8 mouse cellular contexts compared by ENCODE assay signal in the genomic region with DNA sequence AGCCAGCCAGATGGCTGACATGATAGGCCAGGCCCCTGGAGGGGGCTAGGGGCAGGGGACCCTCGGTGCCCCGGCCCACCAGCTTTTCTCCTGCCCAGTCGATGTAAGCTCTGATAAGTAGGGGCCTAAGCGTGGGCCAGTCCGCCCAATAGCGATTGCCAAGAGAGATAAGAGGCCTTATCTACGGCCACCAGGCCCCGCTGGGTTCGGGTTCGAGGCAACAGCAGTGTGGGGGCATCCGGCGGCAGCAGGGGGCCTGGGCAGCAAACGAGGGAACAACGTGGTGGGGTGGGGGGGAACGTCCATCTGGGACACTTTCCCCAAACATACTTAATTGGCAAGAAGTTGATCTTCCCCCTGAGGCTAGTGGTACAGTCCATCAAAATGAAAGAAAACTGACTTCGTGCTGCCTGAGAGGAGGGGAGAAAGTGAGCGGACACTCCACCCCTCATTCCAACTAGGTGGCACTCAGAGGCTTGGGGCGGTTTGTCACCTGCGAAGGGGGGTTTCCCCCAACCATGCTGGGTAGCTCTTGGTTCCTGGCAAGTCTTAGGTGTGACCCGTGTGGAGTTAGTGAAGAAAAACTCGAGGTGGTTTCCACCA. TPM values are rescaled to one million over a fixed set of nuclear protein-coding genes. Genes with fewer than 3 reads are reported as not detected.
A peak's percentile ranks its signal among the peaks of the same experiment; 100 is the strongest.
DNase-seq lines count a peak whose midpoint lies in the region; ATAC-seq and TF ChIP-seq lines count a peak whose summit lies in the region.

No protein-coding gene starts in this region.

- no peak overlapping the region for H3K27ac ChIP-seq in cerebellum, adult 2 months (ENCODE audit: insufficient read depth, low read length)
- H3K27ac ChIP-seq in forebrain, embryonic 15.5 days (replicated peaks): 0 out of 2 replicates have a peak overlapping the region, but pooled peaks have one; percentile 3
- H3K27ac ChIP-seq in limb, embryonic 13.5 days: no peak overlapping the region; the same call in 1 of the 2 replicates
- H3K27ac ChIP-seq in midbrain, postnatal 0 days (ENCODE audit: low read depth, low read length): peak overlapping the region; percentile 65; the same call in 1 of the 2 replicates

- H3K4me3 ChIP-seq in cerebellum, adult 2 months (replicated peaks; ENCODE audit: insufficient read depth, low read depth, low read length): no peak overlapping the region
- peak overlapping the region; percentile 69 for H3K4me3 ChIP-seq in forebrain, embryonic 15.5 days
- peak overlapping the region; percentile 71 for H3K4me3 ChIP-seq in limb, embryonic 13.5 days
- peak overlapping the region; percentile 78 for H3K4me3 ChIP-seq in midbrain, postnatal 0 days (ENCODE audit: low read depth, low read length)

- peak overlapping the region; percentile 43 for H3K9ac ChIP-seq in forebrain, embryonic 15.5 days (replicated peaks)
- peak overlapping the region; percentile 75 for H3K9ac ChIP-seq in limb, embryonic 13.5 days
- peak overlapping the region; percentile 66 for H3K9ac ChIP-seq in midbrain, postnatal 0 days (replicated peaks; ENCODE audit: low read length, poor library complexity, severe bottlenecking)

- H3K4me2 ChIP-seq in forebrain, embryonic 15.5 days (replicated peaks): peak overlapping the region; percentile 100
- peak overlapping the region; percentile 100 for H3K4me2 ChIP-seq in limb, embryonic 13.5 days (replicated peaks)
- peak overlapping the region; percentile 98 for H3K4me2 ChIP-seq in midbrain, postnatal 0 days (ENCODE audit: low read depth, low read length, poor library complexity, severe bottlenecking)

- WGBS in cerebellum, adult 2 months: 41% methylated on average over 21 of the region's 21 CpGs
- WGBS in forebrain, embryonic 15.5 days: 6% methylated on average over 21 of the region's 21 CpGs
- 4% methylated on average over 21 of the region's 21 CpGs for WGBS in limb, embryonic 13.5 days
- WGBS in midbrain, postnatal 0 days: 8% methylated on average over 21 of the region's 21 CpGs

- no peak for TF ChIP-seq POLR2A in cerebellum, adult 2 months (IDR thresholded peaks at IDR 0.05; ENCODE audit: borderline replicate concordance, insufficient read depth, low read length)

- no peak for ATAC-seq in forebrain, embryonic 15.5 days (replicated peaks)
- ATAC-seq in limb, embryonic 13.5 days (ENCODE audit: low FRiP score, low read depth): no peak
- no peak for ATAC-seq in midbrain, postnatal 0 days (ENCODE audit: low FRiP score)

- DNase-seq in cerebellum, adult 9-10 months: peak; percentile 48
- DNase-seq in cerebellum, adult 2 months: no peak
- DNase-seq in MN1 (ENCODE audit: low spot score): peak; percentile 64
- DNase-seq in midbrain, postnatal 0 days (ENCODE audit: low spot score): no peak
- no peak for DNase-seq in gastrocnemius, adult 8-10 months (ENCODE audit: low spot score in 2 of 2)
- DNase-seq in right cerebral cortex, postnatal 36 days (ENCODE audit: low spot score in 2 of 2): no peak

- TF ChIP-seq CTCF in cerebellum, adult 2 months (IDR thresholded peaks at IDR 0.05; ENCODE audit: borderline replicate concordance, insufficient read depth, low read depth, low read length): no peak
- TF ChIP-seq CTCF in midbrain, postnatal 0 days (IDR thresholded peaks at IDR 0.05): no peak

- no peaks in the 10 kb centered on the region for H3K27me3 ChIP-seq in cerebellum, adult 2 months (ENCODE audit: control insufficient read depth, insufficient read depth, low read length)
- peaks cover 33% of the 10 kb centered on the region for H3K27me3 ChIP-seq in forebrain, embryonic 15.5 days
- H3K27me3 ChIP-seq in limb, embryonic 13.5 days: peaks cover 53% of the 10 kb centered on the region
- peaks cover 12% of the 10 kb centered on the region; the same call in 1 of the 2 replicates for H3K27me3 ChIP-seq in midbrain, postnatal 0 days (ENCODE audit: insufficient read depth, low read length)

- no peaks in the 10 kb centered on the region for H3K36me3 ChIP-seq in forebrain, embryonic 15.5 days
- no peaks in the 10 kb centered on the region for H3K36me3 ChIP-seq in limb, embryonic 13.5 days
- no peaks in the 10 kb centered on the region for H3K36me3 ChIP-seq in midbrain, postnatal 0 days (ENCODE audit: insufficient read depth, low read length)

- H3K4me1 ChIP-seq in cerebellum, adult 2 months (ENCODE audit: control insufficient read depth, insufficient read depth, low read length): peaks cover 38% of the 10 kb centered on the region
- peaks cover 27% of the 10 kb centered on the region for H3K4me1 ChIP-seq in forebrain, embryonic 15.5 days
- peaks cover 40% of the 10 kb centered on the region for H3K4me1 ChIP-seq in limb, embryonic 13.5 days
- peaks cover 11% of the 10 kb centered on the region; the same call in 1 of the 2 replicates for H3K4me1 ChIP-seq in midbrain, postnatal 0 days (ENCODE audit: insufficient read depth, low read length)

- H3K9me3 ChIP-seq in forebrain, embryonic 15.5 days: no peaks in the 10 kb centered on the region
- no peaks in the 10 kb centered on the region for H3K9me3 ChIP-seq in limb, embryonic 13.5 days
- no peaks in the 10 kb centered on the region for H3K9me3 ChIP-seq in midbrain, postnatal 0 days (ENCODE audit: low read length)

RNA-seq across cellular contexts. Expression of a gene that starts 2.8 kb away (rescaled TPM):
- polyA plus RNA-seq in cerebellum, adult 2 months (2012; rRNA removed): 19.6 and 20.1 TPM in 2 replicates
- polyA plus RNA-seq in forebrain, embryonic 15.5 days (2015; fragmentation: Nextera tagmentation; extraction: Ambion mirVana): 0.89 and 0.92 TPM in 2 replicates
- 0.80 and 1.1 TPM in 2 replicates for polyA plus RNA-seq in limb, embryonic 13.5 days (2015; fragmentation: Nextera tagmentation; extraction: Ambion mirVana)
- 19.6 and 28.6 TPM in 2 replicates for total RNA-seq in midbrain, postnatal 0 days (2014; rRNA removed)
- 1.2 TPM in 2 replicates for polyA plus RNA-seq in midbrain, postnatal 0 days (2015; fragmentation: Nextera tagmentation; extraction: Ambion mirVana)
- 1 to 10 TPM; 4.7 to 9.2 (median 6.3) TPM for total RNA-seq in gastrocnemius, adult 8-10 months (2022)

Comparison
In these comparisons a context has a peak if more than half of its experiments do, and no peak if none do; other contexts are left out.
1. DNase-seq: peak in cerebellum, adult 9-10 months (single experiment) and MN1 (single experiment); none in cerebellum, adult 2 months (0 of 2), midbrain, postnatal 0 days (single experiment), gastrocnemius, adult 8-10 months (0 of 2) and right cerebral cortex, postnatal 36 days (0 of 2).
2. H3K27ac ChIP-seq: peak in forebrain, embryonic 15.5 days (single experiment) and midbrain, postnatal 0 days (single experiment); none in cerebellum, adult 2 months (single experiment) and limb, embryonic 13.5 days (single experiment).
3. Peak in every context shown above with its lines, with median percentiles within 50 percentile points of each other: H3K4me2 ChIP-seq and H3K9ac ChIP-seq.